Mouse (Mus musculus) cerebellum, adult 11 months (tissue): ENCODE data around the gene Cuedc2.

Experiments
- DNase-seq: peaks from one replicate; pipeline ENCODE4 v3.0.0; 2022

Gene Cuedc2

GRCm38 (mm10) chr19:46338331-46338936 is at the start of gene Cuedc2:
Gene Cuedc2, minus strand, starts transcription at chr19:46338702.
- DNase-seq, result peak; percentile 98

DNA sequence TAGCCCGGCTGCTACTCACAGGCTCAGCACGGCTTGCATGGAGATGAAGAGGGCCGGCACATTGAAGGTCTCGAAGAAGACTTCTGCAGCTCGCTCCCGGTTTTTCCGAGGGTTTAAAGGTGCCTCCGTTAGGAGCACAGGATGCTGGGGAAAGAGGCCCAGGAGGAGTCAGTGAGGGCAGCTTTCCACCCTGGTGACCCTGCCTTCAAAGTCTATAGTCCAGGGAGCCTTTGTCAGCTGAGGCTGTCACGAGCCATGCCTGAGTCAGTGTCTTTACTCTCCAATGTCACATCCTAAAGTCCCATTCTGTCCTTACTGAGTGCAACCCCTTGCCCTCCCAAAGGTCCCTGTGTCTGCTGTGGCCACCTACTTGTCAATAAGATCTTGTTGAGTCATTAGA is 43.8 kb upstream of the Cuedc2 start:
- DNase-seq, result no peak

GRCm38 (mm10) chr19:46375891-46376290 is 37.4 kb upstream of the Cuedc2 start:
- no peak for DNase-seq

DNA sequence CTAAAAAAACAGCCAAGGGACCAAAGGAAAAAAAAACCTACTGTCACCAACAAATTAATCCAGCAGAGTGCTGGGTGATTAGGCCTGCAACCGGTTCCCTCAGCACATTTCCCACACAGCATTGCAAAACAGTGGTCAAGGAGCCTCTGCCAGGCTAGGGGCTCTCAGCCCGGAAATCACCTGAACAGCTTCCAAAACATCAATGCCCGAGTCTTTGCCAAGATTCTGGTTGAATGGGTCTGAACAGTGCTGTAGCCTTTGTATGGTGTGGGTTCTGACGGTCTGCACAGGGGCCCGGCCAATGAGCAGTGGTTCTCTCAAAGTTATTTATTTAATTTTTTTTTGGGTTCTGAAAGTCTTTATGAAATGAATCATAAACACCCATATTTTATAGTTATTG is 37.0 kb upstream of the Cuedc2 start:
- DNase-seq, result no peak

DNA sequence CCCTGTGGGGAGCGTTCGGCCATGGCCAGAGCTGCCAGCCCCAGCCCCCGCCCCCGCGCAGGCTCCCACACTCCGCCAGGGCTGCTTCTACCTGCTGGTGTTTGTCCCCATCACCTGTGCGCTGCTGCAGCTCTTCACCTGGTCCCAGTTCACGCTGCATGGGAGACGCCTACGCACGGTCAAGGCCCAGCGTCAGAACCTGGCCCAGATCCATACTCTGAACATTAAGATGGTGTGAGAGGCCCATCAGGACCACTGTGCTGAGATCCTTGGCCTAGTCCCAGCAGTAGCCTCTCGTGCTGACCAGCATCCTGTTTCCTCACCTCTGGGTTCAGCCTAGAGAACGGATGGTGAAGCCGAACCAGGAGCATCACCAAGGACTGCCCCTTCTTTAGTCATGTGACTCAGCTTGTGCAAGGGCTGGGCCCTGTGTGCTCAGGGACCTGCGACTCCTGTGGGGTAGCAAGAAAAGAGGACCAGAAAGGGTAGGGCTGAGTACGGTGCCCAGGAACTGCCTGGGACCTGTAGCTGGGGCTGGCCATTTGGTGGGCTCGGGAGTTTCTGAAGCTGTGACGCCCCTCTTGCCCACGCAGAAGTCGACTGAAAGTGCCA is 36.1 kb upstream of the Cuedc2 start:
- DNase-seq, result no peak

GRCm38 (mm10) chr19:46369204-46369603 is 30.7 kb upstream of the Cuedc2 start:
- peak; percentile 58 for DNase-seq

- DNase-seq, result no peak
These were observed 29.5 kb upstream of the Cuedc2 start for GRCm38 (mm10) chr19:46367798-46368590.

DNA sequence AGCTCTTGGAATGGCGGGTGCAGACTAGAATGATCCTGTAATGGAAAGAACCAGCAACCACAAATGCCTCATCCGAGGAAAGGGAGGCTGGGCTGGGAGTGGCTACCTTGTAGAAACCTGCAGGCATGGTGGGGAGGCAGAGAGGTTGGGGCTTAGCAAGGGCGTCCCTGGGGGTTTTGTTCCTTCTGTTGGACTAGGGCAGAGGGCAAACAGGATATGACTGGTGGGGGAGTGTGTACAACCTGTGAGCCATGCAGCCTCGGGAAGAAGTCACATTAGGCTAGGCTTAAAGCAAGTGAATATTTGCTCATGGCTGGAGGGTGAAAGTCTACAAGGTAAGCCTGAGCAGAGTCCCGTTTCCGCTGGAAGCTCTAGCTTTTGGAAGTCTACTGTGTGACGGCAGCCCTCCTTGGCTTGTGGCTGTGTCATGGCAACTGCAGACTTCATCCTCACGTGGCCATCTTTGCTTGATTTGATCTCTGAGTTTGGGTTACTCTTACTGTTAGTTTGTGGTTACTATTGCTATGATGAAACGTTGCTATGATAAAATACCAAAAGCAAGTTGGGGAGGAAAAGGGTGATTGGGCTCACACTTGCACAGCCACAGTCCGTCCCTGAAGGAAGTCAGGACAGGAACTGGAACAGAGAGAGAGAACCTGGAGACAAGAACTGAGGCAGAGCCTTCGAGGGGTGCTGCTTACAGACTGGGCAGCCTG is 24.9 kb upstream of the Cuedc2 start:
- DNase-seq, result no peak

GRCm38 (mm10) chr19:46362104-46362503 is 23.6 kb upstream of the Cuedc2 start:
- no peak for DNase-seq

- no peak for DNase-seq
These were observed 19.9 kb upstream of the Cuedc2 start for GRCm38 (mm10) chr19:46358381-46358780.

DNA sequence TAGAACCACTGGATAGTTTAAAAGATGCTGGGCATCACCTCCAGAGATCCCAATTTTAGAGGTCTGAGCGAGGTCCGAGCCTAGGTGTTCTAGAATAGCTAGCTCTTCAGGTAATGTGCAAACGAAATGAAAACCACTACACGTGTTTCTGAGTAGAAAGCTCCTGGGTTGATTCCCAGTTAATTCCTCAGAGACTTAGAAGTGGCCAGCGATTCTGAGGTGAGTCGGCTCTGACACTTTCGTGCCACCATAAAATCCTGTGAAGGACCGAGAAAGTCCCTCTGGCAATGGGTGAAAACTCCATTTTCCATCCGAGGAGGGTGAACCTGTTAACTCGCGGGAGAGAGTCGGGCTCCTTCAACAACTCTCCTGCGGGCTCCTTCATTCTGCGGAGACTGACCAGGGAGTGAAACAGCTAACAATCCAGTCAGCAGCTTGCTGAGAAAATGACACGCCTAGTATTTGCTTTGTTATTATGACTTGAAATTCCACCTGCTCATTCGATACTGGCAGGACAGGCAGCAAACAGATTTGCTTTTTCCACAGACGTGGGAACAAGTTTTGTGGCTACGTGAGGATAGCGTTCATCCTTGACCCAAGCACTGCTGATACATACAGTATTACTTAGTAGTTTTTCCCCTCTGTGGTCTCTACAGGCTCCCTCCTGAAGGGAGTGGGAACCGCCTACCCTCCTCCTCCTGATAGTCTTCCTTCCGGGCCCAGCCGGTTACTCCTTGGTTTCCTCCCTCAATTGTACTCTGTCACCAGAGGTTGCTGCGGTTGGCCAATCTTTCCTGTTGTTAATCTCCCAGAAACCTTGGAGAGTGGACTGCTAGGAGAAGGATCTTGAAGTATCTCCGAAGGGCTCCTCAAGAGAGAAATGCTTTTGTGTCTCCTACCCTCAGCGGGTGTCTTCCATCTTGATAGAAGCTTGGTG is 19.1 kb upstream of the Cuedc2 start:
- DNase-seq, result no peak

GRCm38 (mm10) chr19:46356701-46357138 is 18.2 kb upstream of the Cuedc2 start:
- DNase-seq, result peak; percentile 94

DNA sequence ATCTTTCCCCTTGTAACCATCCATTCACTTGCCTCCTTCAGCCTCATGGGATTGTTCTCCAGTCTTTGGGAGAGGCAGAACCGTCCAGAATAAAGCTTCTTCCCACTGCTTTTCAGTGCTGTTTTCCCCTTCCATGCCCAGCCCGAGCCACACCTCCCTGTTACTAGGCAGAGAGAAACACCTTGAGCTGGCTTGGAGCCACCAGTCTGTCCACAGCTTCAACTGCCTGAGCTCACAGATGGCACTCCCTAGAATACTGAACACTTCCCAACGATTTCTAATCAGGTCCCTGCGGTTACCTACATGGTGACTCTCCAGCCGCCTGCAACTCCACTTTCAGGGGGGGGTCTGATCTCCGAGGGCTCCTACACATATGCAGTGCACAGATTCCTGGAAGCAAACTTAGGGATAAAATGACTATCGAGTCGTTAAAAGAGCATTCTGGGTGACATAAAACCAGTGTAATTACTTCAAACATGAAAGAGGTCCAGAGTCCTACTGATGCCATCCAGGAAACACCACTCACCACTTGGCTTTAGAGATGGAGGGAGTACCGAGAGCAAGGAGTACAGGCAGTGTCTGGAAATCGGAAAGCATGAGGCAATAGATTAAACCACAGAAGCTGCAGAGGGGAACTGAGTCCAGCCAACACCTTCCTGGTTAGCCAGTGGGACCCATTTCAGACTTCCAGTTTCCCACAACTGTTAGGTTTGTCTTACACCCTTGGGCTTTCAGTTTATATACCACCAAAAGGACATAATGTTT is 11.8 kb upstream of the Cuedc2 start, which contains the start of gene 2310034G01Rik:
Gene 2310034G01Rik, minus strand, starts transcription at position 135 of the 765 bp plus-strand sequence.
- peak; percentile 53 for DNase-seq

- DNase-seq, result no peak
These were observed 11.0 kb upstream of the Cuedc2 start for GRCm38 (mm10) chr19:46349550-46349949.

- DNase-seq, result peak; percentile 90
These were observed 10.4 kb upstream of the Cuedc2 start for GRCm38 (mm10) chr19:46348761-46349458.

- no peak for DNase-seq
These were observed 9.6 kb upstream of the Cuedc2 start for GRCm38 (mm10) chr19:46347936-46348668.

GRCm38 (mm10) chr19:46347146-46347545 is 8.6 kb upstream of the Cuedc2 start:
- no peak for DNase-seq

DNA sequence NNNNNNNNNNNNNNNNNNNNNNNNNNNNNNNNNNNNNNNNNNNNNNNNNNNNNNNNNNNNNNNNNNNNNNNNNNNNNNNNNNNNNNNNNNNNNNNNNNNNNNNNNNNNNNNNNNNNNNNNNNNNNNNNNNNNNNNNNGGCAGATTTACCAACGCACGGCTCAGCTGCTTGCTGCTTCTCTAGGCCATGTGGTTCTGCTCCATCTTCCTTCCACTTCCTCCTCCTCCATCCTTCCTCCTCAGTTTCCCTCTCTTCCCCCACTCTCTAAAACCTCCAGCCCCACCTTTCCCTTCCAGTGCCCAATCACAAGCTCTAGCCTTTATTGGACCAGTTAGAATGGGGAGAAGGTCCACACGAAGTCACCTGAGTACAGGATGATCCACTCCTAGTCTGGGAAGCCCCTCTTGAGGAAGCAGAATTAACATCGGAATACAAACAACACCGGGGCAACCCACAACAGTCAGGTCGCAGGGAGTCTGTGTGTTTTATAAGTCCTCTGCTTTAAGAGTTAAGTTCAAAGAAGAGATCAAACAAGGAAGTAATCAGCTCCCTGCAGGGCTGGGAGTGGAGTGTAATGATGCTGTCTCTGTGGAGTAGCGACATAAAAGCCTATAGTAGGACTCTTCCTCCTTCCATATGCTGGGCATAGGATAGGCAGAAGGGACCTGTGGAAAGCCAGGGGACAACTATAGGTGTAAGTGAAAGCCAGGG is 6.4 kb upstream of the Cuedc2 start:
- no peak for DNase-seq

DNA sequence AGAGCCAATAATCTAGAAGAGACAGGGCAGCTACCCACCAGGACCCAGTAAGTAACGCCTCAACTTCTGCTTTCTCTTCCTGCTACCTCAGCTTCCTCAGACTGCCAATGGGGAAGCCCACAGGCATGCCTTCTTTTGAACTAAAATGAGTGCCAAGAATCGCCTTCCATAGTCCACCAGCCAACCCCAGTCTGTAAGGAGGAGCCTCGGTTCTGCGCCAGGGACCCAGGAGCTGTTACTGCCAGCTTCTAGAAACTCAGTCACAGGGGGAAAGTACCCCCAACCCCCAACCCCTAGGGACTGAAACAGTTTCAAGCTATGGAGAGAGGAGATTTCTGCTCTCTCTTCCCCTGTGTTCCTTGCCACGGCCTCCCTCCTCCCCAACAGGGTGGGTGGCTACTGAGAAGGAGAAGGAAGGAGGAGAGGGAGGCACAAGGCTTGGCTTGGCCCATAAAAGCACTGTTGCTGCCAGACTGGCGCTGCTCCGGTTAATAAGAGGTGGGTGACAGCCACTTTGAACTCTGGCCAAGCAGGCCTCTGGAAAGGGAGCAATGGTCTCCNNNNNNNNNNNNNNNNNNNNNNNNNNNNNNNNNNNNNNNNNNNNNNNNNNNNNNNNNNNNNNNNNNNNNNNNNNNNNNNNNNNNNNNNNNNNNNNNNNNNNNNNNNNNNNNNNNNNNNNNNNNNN is 927 bp upstream of the Cuedc2 start:
- peak; percentile 54 for DNase-seq
